Mouse (Mus musculus) T-helper 2 cell (primary cell): Measurements from ENCODE around the gene Tmem202.

Source experiments
- in situ Hi-C: fragments of 300-600 bp; cut with MboI, MseI; formaldehyde crosslinking; loops from one replicate; pipeline ENCODE4 v1.15.1; 2025; ENCODE audit warnings: high pct_unique_total_duplicates

The Tmem202 gene

DNA sequence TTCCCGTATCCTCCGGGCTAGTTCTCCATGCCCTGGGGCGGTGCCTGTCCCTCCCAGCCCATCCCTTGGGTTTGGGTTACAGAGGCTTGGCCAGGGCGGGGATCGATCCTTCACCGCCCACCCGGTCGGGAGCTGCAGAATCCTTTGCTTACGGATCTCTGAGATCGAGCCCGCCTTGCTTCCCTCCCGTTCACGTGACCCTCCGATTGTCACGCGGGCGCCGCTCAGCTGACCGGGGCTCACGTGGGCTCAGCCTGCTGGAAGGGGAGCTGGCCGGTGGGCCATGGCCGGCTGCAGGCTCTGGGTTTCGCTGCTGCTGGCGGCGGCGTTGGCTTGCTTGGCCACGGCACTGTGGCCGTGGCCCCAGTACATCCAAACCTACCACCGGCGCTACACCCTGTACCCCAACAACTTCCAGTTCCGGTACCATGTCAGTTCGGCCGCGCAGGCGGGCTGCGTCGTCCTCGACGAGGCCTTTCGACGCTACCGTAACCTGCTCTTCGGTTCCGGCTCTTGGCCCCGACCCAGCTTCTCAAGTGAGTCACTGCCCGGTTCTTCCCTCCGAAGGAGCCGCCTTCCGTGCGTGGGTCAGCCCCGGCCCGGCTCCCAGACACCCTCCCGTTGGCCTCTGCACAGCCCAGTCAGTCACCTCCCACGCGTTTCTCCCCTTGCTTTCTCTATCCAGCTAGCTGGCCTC is at the start of gene Tmem202, which contains the start of gene Hexa:
Gene Tmem202, minus strand, starts transcription at position 407 of the 697 bp plus-strand sequence.
Gene Hexa, plus strand, starts transcription at position 100 of the 697 bp plus-strand sequence.
- in situ Hi-C loops: no loop called here

DNA sequence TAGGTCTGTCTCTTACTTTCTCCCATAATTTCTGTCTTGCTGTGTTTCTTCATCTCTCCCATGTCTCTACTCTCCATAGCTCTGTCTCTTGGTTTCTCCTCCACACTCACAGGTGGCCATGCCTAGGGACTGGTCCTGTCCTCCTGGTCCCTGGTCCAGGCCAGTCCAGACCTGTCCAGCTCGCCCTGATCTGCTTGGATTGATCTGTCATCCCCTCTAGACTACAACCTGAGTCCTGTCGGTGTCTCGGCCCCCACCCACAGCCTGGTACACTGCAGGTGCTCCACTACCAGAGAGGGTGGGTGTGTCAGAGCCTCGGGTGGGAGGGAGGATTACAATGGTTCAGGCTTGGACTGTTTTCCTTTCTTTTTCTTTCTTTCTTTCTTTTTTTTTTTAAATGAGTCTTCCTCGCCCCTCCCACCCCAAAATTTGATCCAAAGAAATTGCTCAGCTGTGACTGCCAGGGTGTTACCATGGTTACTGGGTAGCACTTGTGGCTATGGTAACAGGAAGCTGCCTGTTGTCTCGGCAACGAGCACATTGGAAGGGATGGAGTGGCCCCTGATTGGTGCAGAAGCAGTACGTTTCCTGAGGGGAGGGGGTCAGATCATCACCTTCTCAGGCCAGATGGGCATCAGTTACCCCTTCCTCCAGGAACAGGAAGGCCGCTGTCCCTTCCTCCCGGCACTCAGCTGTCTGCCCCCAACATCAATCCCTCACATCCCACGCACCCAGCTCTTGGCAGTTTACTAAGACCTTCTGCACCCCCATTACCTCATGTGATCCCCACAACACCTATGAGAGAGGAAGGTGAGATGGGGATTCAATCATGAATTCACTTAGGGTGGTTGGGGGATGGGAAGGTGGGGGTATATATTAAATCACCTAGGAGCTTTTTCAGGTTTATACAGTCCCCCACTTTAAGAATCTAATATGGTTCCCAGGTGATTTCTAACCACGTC is 49.3 kb upstream of the Tmem202 start:
- in situ Hi-C loops: no loop called here

- in situ Hi-C loops: no loop called here
Measured at GRCm38 (mm10) chr9:59588252-59588651, 48.6 kb upstream of the Tmem202 start.

DNA sequence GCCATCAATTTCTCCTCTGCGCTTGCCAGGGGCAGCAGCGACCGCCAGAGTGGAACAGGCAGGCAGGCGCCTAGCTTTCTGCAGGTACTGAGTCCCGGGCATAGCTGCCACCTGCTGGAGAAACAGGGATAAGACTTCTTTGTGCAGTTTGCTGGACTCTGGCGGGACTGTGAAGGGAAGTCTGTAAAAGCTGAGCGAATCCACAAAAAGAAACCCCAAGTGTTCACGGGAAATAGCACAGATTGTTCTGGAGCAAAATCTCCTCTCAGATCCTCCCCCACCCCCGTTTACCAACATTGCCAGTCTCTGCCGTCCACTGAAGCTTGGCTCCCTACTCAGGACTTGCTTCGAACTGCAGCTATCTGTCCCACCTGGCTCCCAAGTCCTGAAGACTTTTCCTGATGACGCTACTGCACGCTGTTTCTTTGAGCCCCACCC is 45.2 kb upstream of the Tmem202 start:
- in situ Hi-C loops: no loop called here

GRCm38 (mm10) chr9:59578505-59578867 is 38.8 kb upstream of the Tmem202 start:
- in situ Hi-C loops: no loop called here

- in situ Hi-C loops: no loop called here
Measured at GRCm38 (mm10) chr9:59577844-59578504, 38.3 kb upstream of the Tmem202 start, which contains the start of gene Celf6. TSS of gene Celf6 (plus strand) at chr9:59577917.

DNA sequence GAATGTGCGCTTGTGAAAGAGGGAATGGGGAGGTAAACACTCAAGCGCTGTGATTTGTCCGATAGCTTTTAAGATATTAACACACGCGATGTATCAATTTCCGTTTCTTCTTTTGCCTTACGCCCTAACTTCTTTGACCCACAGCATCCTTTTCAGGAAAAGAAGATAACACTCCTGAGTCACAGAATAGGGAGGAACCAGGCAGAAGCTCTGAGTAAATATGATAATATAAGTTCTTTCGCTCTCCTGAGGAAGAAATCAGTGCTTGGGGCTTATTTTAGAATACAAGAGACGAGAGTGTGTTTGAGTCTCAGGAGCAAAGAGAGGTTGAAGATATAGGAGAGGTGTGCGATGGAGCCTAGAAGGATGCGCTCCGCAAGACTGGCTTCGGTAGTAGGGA is 37.8 kb upstream of the Tmem202 start:
- in situ Hi-C loops: no loop called here

DNA sequence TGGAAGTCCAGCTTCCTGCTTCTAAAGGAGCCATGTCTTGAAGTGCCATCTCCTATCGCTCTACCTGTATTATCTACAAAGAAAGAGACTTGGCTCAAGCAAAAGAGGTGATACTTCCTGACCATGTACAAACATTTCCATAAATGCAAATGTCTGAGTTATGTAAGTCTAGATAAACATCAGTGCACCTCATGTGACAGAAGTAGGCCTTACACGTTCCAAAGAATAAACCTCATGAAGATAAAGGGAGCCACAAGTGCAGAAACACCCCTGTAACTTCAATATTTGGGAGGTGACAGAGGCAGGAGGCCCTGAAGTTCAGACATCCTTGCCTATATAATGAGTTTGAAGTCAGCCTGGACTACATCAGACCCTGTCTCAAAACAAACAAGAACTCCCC is 32.2 kb upstream of the Tmem202 start:
- in situ Hi-C loops: no loop called here

DNA sequence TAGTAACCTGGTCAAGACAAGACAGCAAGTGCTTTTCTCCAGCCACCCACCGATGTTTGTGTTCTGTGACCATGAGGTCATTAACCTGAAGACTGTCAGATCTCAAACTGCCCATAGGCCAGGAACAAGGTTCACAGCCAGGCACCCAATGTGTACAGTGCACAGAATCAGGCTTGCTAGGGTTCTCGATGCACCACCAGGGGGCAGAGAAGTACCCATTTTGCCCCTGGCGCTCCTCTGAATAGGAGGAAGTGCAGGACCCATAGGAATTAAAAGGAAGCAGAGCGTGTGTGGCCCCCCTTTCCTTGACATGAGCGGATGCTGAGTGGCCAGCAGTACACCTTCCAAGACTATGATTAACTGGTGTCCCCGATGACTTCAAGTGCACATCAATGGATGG is 27.5 kb upstream of the Tmem202 start:
- in situ Hi-C loops: no loop called here

DNA sequence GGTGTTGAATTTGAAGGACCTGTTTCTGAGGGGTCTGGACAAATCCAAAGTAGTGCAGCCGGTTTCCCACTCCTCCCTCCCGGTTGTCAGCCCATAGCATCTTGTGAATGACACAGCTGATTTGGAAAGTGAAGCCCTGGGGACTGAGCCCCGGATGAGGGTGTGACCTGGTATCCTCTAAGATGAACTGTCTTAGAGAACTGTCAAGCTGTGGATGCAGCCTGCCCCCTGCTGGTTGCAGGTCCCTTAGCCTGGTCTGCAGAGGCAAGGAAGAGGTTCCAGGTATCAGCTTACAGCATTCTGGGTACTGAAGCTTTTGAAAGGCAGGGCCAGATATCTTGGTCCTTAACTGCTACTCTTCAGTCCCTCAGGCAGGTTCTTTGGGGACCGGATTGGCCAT is 26.0 kb upstream of the Tmem202 start:
- in situ Hi-C loops: no loop called here

DNA sequence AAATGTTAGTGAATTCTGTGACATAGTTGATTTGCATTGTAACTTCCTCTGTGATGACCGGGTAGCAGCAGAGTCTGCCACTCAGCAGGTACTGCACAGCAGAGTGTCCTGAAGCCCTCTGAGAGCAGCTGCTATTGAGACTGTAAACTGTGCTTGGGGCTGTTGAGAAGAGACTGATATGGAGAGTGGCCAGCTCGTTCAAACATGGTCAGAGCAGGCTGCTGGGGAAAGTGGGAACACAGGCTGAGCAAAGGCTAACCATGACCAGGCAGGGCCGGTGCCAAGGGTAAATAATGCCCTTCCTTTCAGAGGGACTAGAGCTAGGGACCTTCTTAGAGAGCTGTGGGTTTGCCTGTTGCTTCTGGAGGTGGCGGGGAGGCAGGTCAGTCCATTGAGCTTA is 14.1 kb upstream of the Tmem202 start:
- in situ Hi-C loops: no loop called here

DNA sequence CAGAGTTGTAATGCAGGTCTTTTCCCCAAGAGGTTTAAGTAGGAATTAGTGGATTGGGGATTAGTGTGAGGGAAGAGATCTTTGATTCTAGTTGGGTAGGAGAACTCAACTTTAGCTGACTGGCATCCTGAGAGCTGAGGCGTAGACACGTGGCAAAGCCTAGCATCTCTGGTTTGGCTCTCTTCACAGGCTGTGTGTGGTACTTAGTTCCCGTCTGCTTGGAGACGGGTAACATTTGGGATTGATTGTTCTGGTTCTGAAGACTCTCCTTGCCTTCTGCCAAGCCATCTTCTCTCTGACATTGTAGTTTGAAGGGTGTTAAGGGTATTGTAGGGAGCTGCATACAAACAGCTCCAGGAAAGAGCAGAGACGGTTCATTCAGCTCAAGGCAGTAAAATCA is 13.0 kb upstream of the Tmem202 start:
- in situ Hi-C loops: no loop called here

DNA sequence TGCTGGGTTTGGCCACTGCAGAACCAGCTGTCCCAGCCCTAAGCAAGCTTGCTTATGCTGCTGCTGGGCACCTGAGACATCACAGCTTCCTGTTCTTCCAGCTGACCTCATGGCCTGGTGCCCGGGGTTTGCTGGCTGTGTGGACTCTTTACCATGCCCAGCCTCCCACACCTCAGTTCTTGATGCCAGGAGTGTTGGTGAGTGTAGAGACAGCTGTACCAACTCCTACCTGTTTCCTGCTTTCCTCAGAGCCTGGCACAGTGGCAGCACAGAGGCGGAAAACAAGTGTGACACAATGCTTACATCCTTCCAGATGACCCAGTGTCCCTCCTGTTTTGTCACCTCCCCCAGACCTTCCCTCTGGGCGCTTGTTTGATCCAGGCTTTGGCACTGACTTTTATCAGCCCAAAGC is 12.0 kb upstream of the Tmem202 start:
- in situ Hi-C loops: no loop called here

DNA sequence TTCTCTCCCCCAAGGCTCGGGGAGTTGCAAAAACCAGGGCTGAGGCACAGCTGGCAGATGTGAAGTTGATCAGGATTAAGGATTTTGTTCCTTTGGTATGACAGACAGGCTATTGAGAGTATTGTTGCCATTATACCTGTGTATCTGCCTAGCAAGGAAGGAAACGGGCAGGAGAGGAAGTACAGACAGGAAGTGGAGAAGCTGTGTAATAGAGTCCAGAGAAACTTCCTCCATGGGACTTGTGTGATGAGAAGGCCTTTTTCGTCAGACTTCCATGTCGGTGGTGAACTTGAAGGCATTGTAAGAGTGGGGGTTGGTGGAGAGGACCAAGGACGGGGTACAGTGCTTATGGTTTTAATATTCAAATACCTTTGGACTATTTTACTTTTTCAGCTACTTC is 11.4 kb upstream of the Tmem202 start:
- in situ Hi-C loops: no loop called here

DNA sequence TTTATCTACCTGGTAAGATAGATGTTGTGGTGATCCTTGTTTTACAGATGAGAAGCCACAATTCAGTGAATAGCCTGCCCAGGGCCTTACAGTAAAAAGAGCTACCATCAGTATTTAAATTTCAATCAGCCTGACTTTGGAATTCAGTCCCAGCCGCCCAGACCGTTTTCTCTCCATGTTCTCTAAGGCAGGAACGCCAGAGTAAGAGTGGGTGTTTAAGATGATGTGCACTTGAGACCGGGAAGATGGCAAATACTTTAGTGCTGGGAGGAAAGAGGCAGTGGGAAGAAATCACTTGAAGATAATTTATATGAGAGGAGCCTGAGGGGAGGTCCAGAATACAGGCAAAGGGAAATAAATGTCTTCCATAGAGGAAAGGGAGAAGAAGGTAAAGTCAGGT is 10.4 kb upstream of the Tmem202 start:
- in situ Hi-C loops: no loop called here

GRCm38 (mm10) chr9:59548961-59549487 is 9.4 kb upstream of the Tmem202 start:
- in situ Hi-C loops: no loop called here

DNA sequence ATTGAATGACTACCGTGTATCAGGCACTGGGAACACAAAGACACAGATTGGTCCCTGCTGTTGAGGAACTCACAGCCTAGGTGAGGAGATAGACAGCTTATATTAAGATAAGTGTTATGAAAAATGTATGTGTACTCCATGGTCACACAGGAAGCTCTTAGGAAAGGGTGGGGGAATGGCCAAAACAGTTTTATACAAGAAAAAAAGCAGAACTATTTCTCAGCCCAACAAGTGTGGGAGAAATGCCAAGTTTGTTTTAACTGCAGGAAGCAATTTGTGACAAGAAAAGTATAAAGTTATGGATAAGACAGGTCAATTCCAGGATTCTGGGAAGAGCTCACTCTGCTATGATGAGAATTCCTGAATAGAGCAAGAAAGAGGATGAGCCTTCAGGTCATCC is 8.2 kb upstream of the Tmem202 start:
- in situ Hi-C loops: no loop called here

DNA sequence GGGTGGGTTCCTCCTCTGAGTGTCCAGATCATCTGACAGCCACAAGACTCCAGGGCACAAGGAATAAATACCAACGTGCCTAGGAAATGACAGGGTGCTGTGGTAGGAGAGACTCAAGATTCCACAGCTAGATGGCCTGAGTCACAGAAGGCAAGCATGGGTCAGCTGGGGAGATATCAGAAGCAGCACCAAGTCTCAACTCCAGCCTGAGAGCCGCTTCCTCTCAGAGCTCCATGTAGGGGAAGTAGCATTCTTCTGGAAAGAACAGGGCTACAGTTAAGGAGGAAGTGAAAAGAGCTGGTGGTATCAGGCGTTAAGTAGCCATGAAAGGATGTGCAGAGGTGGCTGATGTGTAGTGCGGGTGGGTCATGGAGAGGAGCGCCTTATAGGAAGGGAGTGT is 5.1 kb upstream of the Tmem202 start:
- in situ Hi-C loops: no loop called here

DNA sequence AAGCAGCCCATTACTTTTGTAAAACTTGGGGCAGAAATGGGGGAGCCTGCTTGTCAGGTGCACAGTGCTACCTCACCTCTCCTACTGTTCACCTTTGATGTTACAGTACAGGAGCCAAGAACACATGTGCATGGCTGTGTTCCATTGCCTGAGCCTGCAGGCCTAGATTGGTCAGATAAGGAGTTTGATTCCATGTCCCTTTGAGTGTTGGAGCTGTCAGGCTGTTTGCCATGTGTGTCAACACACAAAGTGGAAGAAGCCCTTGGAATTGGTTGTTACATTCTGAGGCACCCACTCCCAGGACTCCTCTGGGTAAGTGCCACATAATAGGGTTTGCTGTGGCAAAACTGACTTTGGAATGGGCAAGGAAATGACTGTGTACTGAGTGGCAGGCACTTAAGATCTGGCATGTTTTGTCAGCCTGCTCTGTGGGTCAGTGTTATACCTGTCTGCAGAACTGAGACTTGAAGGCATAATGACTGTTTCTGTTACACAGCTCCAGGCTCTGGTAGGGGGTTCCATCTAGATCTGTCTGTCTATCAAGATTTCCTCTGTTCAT is 3.2 kb upstream of the Tmem202 start:
- in situ Hi-C loops: no loop called here

DNA sequence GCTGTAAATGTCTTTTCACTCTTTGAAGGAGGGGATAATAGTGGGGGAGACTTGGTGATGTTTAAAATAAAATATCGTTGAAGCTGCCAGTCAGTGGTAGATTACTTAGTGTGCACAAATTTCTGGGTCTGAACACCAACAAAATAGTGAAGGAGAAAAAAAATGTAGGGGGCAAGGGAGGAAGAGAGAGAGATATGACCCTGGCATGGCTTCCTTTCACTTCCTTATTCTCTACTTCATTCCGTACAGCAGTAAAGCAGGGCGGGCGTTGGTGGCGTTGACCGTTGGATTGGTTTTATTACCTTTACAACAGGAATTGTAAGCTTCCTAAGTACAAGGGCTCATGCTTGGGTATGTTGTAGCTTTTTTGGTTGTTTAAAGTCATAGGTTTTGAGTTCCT is 2.0 kb upstream of the Tmem202 start:
- in situ Hi-C loops: no loop called here

- in situ Hi-C loops: no loop called here
Measured at GRCm38 (mm10) chr9:59537651-59538050, 2.0 kb downstream of the Tmem202 start.

DNA sequence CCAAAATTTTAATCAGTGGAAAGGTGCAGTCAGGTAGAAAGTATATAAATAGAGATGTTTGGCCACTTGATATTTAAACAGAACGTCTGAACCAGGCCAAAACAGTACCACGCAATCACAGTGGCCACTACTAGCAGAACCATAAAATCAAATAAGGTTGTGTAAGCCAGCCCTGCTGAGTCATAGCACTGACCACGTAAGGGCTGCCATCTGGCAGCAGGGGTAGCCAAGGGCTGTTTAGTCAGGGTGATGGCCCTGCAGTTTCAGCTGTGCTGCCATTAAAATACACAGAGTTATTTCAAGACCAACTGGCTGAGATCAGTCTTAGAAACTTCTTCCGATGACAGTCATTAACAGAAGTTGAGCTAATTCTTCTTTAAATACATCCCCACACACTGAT is 5.8 kb downstream of the Tmem202 start:
- in situ Hi-C loops: no loop called here
